Mouse (Mus musculus): Measurements from ENCODE around the gene Abca2. TPM values are rescaled to one million over a fixed set of nuclear protein-coding genes. Genes with fewer than 3 reads are reported as not detected.

Gene Abca2
- polyA plus RNA-seq, 1 experiment from 2014 or later = 17.7 TPM

- peaks cover 9% of the 10 kb centered on the region for H3K36me3 ChIP-seq (ENCODE audit: control insufficient read depth, insufficient read depth, low read length)
- no peak overlapping the region for H3K9ac ChIP-seq (replicated peaks; ENCODE audit: low read length)
- peaks cover 21% of the 10 kb centered on the region for H3K4me1 ChIP-seq (ENCODE audit: control insufficient read depth, insufficient read depth, low read length)
- no peak overlapping the region for H3K27ac ChIP-seq (replicated peaks; ENCODE audit: low read depth, low read length)
- ATAC-seq (ENCODE audit: low FRiP score, low TSS enrichment) (no peak), DNase-seq (no peak)
- H3K4me3 ChIP-seq (replicated peaks; ENCODE audit: low read depth, low read length) = no peak overlapping the region
- H3K4me2 ChIP-seq (ENCODE audit: low read length) = no peak overlapping the region
- WGBS = 88% methylated on average over 3 of the region's 3 CpGs
- H3K9me3 ChIP-seq (ENCODE audit: control insufficient read depth, low read length) = no peaks in the 10 kb centered on the region
- H3K27me3 ChIP-seq (ENCODE audit: control insufficient read depth, insufficient read depth, low read length) = no peaks in the 10 kb centered on the region
Observed at GRCm38 (mm10) chr2:25463630-25464029, 35.1 kb downstream of the Abca2 start.

- Histone ChIP-seq H3K4me1 (ENCODE audit: control insufficient read depth, insufficient read depth, low read length) (peaks cover 9% of the 10 kb centered on the region), H3K4me3 (replicated peaks; ENCODE audit: low read depth, low read length) (no peak overlapping the region), H3K9ac (replicated peaks; ENCODE audit: low read length) (no peak overlapping the region), H3K27me3 (ENCODE audit: control insufficient read depth, insufficient read depth, low read length) (no peaks in the 10 kb centered on the region), H3K9me3 (ENCODE audit: control insufficient read depth, low read length) (no peaks in the 10 kb centered on the region), H3K27ac (replicated peaks; ENCODE audit: low read depth, low read length) (0 out of 2 replicates have a peak overlapping the region, but pooled peaks have one; percentile 57), H3K36me3 (ENCODE audit: control insufficient read depth, insufficient read depth, low read length) (no peaks in the 10 kb centered on the region), H3K4me2 (ENCODE audit: low read length) (no peak overlapping the region)
- ATAC-seq (ENCODE audit: low FRiP score, low TSS enrichment) = no peak
- 86% methylated on average over 2 of the region's 2 CpGs for WGBS
- DNase-seq = no peak
Observed at GRCm38 (mm10) chr2:25465256-25465655, 36.8 kb downstream of the Abca2 start.

GRCm38 (mm10) chr2:25465816-25466635, 37.5 kb downstream of the Abca2 start:
- no peaks in the 10 kb centered on the region for H3K9me3 ChIP-seq (ENCODE audit: control insufficient read depth, low read length)
- H3K36me3 ChIP-seq (ENCODE audit: control insufficient read depth, insufficient read depth, low read length) = no peaks in the 10 kb centered on the region
- peak overlapping the region; percentile 57; the same call in 1 of the 2 replicates for H3K27ac ChIP-seq (replicated peaks; ENCODE audit: low read depth, low read length)
- no peak overlapping the region for H3K9ac ChIP-seq (replicated peaks; ENCODE audit: low read length)
- no peaks in the 10 kb centered on the region for H3K27me3 ChIP-seq (ENCODE audit: control insufficient read depth, insufficient read depth, low read length)
- H3K4me3 ChIP-seq (replicated peaks; ENCODE audit: low read depth, low read length) = no peak overlapping the region
- ATAC-seq (ENCODE audit: low FRiP score, low TSS enrichment) = no peak
- no peak overlapping the region for H3K4me2 ChIP-seq (ENCODE audit: low read length)
- 37% methylated on average over 10 of the region's 10 CpGs for WGBS
- DNase-seq = peak; percentile 52
- peaks cover 9% of the 10 kb centered on the region for H3K4me1 ChIP-seq (ENCODE audit: control insufficient read depth, insufficient read depth, low read length)

GRCm38 (mm10) chr2:25467606-25468303, 39.3 kb downstream of the Abca2 start:
- ATAC-seq (ENCODE audit: low FRiP score, low TSS enrichment) (no peak), DNase-seq (no peak)
- Histone ChIP-seq H3K4me1 (ENCODE audit: control insufficient read depth, insufficient read depth, low read length) (peaks cover 3% of the 10 kb centered on the region; the same call in 1 of the 2 replicates), H3K9me3 (ENCODE audit: control insufficient read depth, low read length) (no peaks in the 10 kb centered on the region), H3K27me3 (ENCODE audit: control insufficient read depth, insufficient read depth, low read length) (no peaks in the 10 kb centered on the region), H3K36me3 (ENCODE audit: control insufficient read depth, insufficient read depth, low read length) (no peaks in the 10 kb centered on the region), H3K27ac (replicated peaks; ENCODE audit: low read depth, low read length) (no peak overlapping the region), H3K9ac (replicated peaks; ENCODE audit: low read length) (no peak overlapping the region), H3K4me3 (replicated peaks; ENCODE audit: low read depth, low read length) (no peak overlapping the region), H3K4me2 (ENCODE audit: low read length) (no peak overlapping the region)
- 71% methylated on average over 14 of the region's 14 CpGs for WGBS

GRCm38 (mm10) chr2:25468962-25469915, 40.7 kb downstream of the Abca2 start:
- 74% methylated on average over 10 of the region's 10 CpGs for WGBS
- H3K9ac ChIP-seq (replicated peaks; ENCODE audit: low read length) = no peak overlapping the region

DNA sequence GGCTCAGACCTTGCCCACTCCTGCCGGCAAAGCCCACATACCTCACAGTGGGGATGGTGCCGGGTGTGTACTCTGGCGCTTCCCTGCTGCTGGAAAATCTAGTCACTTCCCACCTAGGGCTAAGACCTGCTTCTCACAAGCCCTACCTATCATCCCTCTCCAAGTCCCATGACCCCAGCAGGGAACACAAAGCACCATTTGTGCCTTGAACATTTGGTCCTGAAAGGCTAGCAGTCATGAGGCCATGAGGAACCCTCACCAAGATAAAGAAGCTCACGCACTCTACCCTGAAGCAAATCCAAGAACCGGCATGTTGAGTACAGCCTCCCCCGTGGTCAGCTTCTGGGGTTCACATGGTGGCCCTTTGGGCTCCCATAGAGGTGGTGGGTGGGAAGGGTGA, 41.5 kb downstream of the Abca2 start, which contains the start of gene Ptgds:
Gene Ptgds (minus strand): TSS at position 78 of the 400 bp plus-strand sequence.
- Histone ChIP-seq H3K4me1 (ENCODE audit: control insufficient read depth, insufficient read depth, low read length) (peaks cover 3% of the 10 kb centered on the region; the same call in 1 of the 2 replicates), H3K4me2 (ENCODE audit: low read length) (no peak within 1 kb of the TSS), H3K36me3 (ENCODE audit: control insufficient read depth, insufficient read depth, low read length) (no peaks in the 10 kb centered on the region), H3K9ac (replicated peaks; ENCODE audit: low read length) (no peak within 1 kb of the TSS), H3K4me3 (replicated peaks; ENCODE audit: low read depth, low read length) (no peak within 1 kb of the TSS), H3K27ac (replicated peaks; ENCODE audit: low read depth, low read length) (peak within 1 kb of the TSS; percentile 41), H3K27me3 (ENCODE audit: control insufficient read depth, insufficient read depth, low read length) (no peaks in the 10 kb centered on the region), H3K9me3 (ENCODE audit: control insufficient read depth, low read length) (no peaks in the 10 kb centered on the region)
- DNase-seq (no peak), ATAC-seq (ENCODE audit: low FRiP score, low TSS enrichment) (no peak)
- 75% methylated on average over 6 of the region's 6 CpGs for WGBS

More at GRCm38 (mm10) chr2:25468962-25469915, 40.7 kb downstream of the Abca2 start:
- Histone ChIP-seq H3K4me2 (ENCODE audit: low read length) (no peak overlapping the region), H3K4me3 (replicated peaks; ENCODE audit: low read depth, low read length) (no peak overlapping the region), H3K27me3 (ENCODE audit: control insufficient read depth, insufficient read depth, low read length) (no peaks in the 10 kb centered on the region), H3K9me3 (ENCODE audit: control insufficient read depth, low read length) (no peaks in the 10 kb centered on the region), H3K4me1 (ENCODE audit: control insufficient read depth, insufficient read depth, low read length) (peaks cover 3% of the 10 kb centered on the region; the same call in 1 of the 2 replicates), H3K27ac (replicated peaks; ENCODE audit: low read depth, low read length) (peak overlapping the region; percentile 41), H3K36me3 (ENCODE audit: control insufficient read depth, insufficient read depth, low read length) (no peaks in the 10 kb centered on the region)
- DNase-seq = peak; percentile 66
- ATAC-seq (ENCODE audit: low FRiP score, low TSS enrichment) = peak; percentile 51; the same call in 1 of the 2 replicates

- ATAC-seq (ENCODE audit: low FRiP score, low TSS enrichment) = no peak
- DNase-seq = no peak
- no peak overlapping the region for H3K9ac ChIP-seq (replicated peaks; ENCODE audit: low read length)
- no peaks in the 10 kb centered on the region for H3K9me3 ChIP-seq (ENCODE audit: control insufficient read depth, low read length)
- no peak overlapping the region for H3K4me2 ChIP-seq (ENCODE audit: low read length)
- H3K36me3 ChIP-seq (ENCODE audit: control insufficient read depth, insufficient read depth, low read length) = no peaks in the 10 kb centered on the region
- H3K27me3 ChIP-seq (ENCODE audit: control insufficient read depth, insufficient read depth, low read length) = no peaks in the 10 kb centered on the region
- 77% methylated on average over 2 of the region's 2 CpGs for WGBS
- H3K27ac ChIP-seq (replicated peaks; ENCODE audit: low read depth, low read length) = no peak overlapping the region
- no peaks in the 10 kb centered on the region for H3K4me1 ChIP-seq (ENCODE audit: control insufficient read depth, insufficient read depth, low read length)
- H3K4me3 ChIP-seq (replicated peaks; ENCODE audit: low read depth, low read length) = no peak overlapping the region
Observed at GRCm38 (mm10) chr2:25472550-25472949, 44.0 kb downstream of the Abca2 start.

DNA sequence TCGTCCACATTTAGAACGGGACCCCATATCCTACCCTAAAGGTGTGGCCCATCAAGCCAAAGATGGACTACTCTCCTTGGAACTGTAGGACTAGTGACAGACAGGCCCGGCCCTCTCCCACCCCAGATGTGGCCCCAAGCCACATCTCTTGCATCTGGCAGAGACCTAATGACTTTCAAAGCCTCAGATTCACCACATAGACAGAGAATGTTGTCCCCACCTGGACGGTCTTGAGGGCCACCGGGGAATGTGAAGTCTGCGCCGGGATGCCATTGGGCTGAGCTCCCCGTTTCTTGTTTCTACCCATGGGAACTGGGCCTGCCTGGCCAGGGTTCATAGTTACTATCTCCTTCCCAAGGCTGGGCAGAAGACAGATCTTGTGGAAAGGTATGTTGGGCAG, 49.0 kb downstream of the Abca2 start:
- Histone ChIP-seq H3K27me3 (ENCODE audit: control insufficient read depth, insufficient read depth, low read length) (no peaks in the 10 kb centered on the region), H3K4me1 (ENCODE audit: control insufficient read depth, insufficient read depth, low read length) (no peaks in the 10 kb centered on the region), H3K9me3 (ENCODE audit: control insufficient read depth, low read length) (no peaks in the 10 kb centered on the region), H3K4me2 (ENCODE audit: low read length) (no peak overlapping the region), H3K36me3 (ENCODE audit: control insufficient read depth, insufficient read depth, low read length) (no peaks in the 10 kb centered on the region), H3K9ac (replicated peaks; ENCODE audit: low read length) (no peak overlapping the region), H3K27ac (replicated peaks; ENCODE audit: low read depth, low read length) (no peak overlapping the region), H3K4me3 (replicated peaks; ENCODE audit: low read depth, low read length) (no peak overlapping the region)
- DNase-seq = no peak
- ATAC-seq (ENCODE audit: low FRiP score, low TSS enrichment) = no peak
- WGBS = 85% methylated on average over 8 of the region's 8 CpGs

Measured in midbrain, embryonic 14.5 days (tissue).